Comparison of ENCODE assay signal across 9 mouse cellular contexts in the genomic region with DNA sequence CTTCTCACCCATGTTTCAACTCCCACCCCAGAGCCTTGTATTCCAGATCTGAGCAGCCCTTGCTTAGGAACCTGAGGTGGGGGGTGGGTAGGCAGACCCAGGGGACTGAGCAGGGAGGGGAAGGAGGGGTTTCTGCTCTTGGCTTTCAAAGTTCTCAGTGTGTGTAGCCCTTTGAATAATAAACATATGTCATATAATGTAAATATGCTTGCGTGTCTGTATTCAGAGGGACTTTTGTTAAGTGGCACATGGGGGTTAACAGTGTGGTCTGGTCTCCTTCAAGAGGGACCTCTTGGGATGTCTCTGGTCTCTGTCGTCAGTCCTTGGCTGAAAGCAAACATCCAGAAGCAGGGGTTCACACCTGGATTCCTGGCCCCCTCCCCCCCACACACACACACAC.
DNase-seq lines count a peak whose midpoint lies in the region; ATAC-seq and TF ChIP-seq lines count a peak whose summit lies in the region.
"Had no signal": no experiment of that assay in that cellular context is flagged by ENCODE, and none has a peak within 500 bp of the region (broad histone marks: within the 10 kb centered on the region; RNA-seq: fewer than 3 reads in every experiment).

No protein-coding gene starts in this region.

- peak overlapping the region; percentile 25; the same call in 1 of the 2 replicates for H3K4me2 ChIP-seq in kidney, postnatal 0 days (ENCODE audit: low read length)
- peak overlapping the region; percentile 25; the same call in 1 of the 2 replicates for H3K4me2 ChIP-seq in intestine, postnatal 0 days (replicated peaks; ENCODE audit: low read depth)
- peak overlapping the region; percentile 48 for H3K4me2 ChIP-seq in neural tube, embryonic 12.5 days (replicated peaks)

- H3K4me1 ChIP-seq in kidney, postnatal 0 days (replicated peaks; ENCODE audit: insufficient read depth, low read length), result 0 out of 2 replicates have a peak, but pooled peaks cover 6% of the 10 kb centered on the region
- H3K4me1 ChIP-seq in embryonic fibroblast, embryonic 13.5 days (ENCODE audit: control insufficient read depth, insufficient read depth, low read length), result peaks cover 17% of the 10 kb centered on the region
- H3K4me1 ChIP-seq in intestine, postnatal 0 days (replicated peaks; ENCODE audit: control insufficient read depth, insufficient read depth, low read length), result peaks cover 3% of the 10 kb centered on the region; the same call in 1 of the 2 replicates
- H3K4me1 ChIP-seq in neural tube, embryonic 12.5 days, result peaks cover 58% of the 10 kb centered on the region

- DNase-seq in kidney, postnatal 0 days (ENCODE audit: low spot score), result no peak
- DNase-seq in kidney, adult 8-10 months, result no peak
- no peak for DNase-seq in gastrocnemius, postnatal 36 days
- no peak for DNase-seq in urinary bladder, adult 2 months (ENCODE audit: low spot score)
- DNase-seq in thymus, postnatal 10 days (ENCODE audit: low spot score in 2 of 2), result no peak

- no peaks in the 10 kb centered on the region for H3K27me3 ChIP-seq in kidney, postnatal 0 days (ENCODE audit: insufficient read depth, low read length)
- H3K27me3 ChIP-seq in intestine, postnatal 0 days (replicated peaks; ENCODE audit: control insufficient read depth, insufficient read depth, low read length), result peaks cover 5% of the 10 kb centered on the region; the same call in 1 of the 2 replicates
- peaks cover 4% of the 10 kb centered on the region; the same call in 1 of the 2 replicates for H3K27me3 ChIP-seq in neural tube, embryonic 12.5 days (replicated peaks)

- no peak overlapping the region for H3K9ac ChIP-seq in kidney, postnatal 0 days (ENCODE audit: low read depth, low read length)
- no peak overlapping the region for H3K9ac ChIP-seq in intestine, postnatal 0 days (ENCODE audit: low read depth, low read length)
- 0 out of 2 replicates have a peak overlapping the region, but pooled peaks have one; percentile 30 for H3K9ac ChIP-seq in neural tube, embryonic 12.5 days

- no peaks in the 10 kb centered on the region for H3K9me3 ChIP-seq in kidney, postnatal 0 days (replicated peaks; ENCODE audit: low read length)
- H3K9me3 ChIP-seq in intestine, postnatal 0 days (ENCODE audit: control insufficient read depth), result no peaks in the 10 kb centered on the region
- H3K9me3 ChIP-seq in neural tube, embryonic 12.5 days, result no peaks in the 10 kb centered on the region

- no peaks in the 10 kb centered on the region for H3K36me3 ChIP-seq in kidney, postnatal 0 days (ENCODE audit: insufficient read depth, low read length)
- H3K36me3 ChIP-seq in intestine, postnatal 0 days (ENCODE audit: control insufficient read depth, insufficient read depth), result no peaks in the 10 kb centered on the region
- H3K36me3 ChIP-seq in neural tube, embryonic 12.5 days, result peaks cover 5% of the 10 kb centered on the region; the same call in 1 of the 2 replicates
- H3K36me3 ChIP-seq: G1E had no signal

- no peak overlapping the region for H3K27ac ChIP-seq in kidney, postnatal 0 days
- H3K27ac ChIP-seq in embryonic fibroblast, embryonic 13.5 days (ENCODE audit: insufficient read depth, low read length), result peak overlapping the region; percentile 25; the same call in 1 of the 2 replicates
- no peak overlapping the region for H3K27ac ChIP-seq in intestine, postnatal 0 days (ENCODE audit: low read depth, low read length)
- peak overlapping the region; percentile 70 for H3K27ac ChIP-seq in neural tube, embryonic 12.5 days

- intact Hi-C loops in gastrocnemius, postnatal 36 days (cut with DNase I), result no loop called here

- ATAC-seq in kidney, postnatal 0 days (replicated peaks; ENCODE audit: low FRiP score, low read depth), result no peak
- peak; percentile 25; the same call in 1 of the 2 replicates for ATAC-seq in intestine, postnatal 0 days
- ATAC-seq in neural tube, embryonic 12.5 days (ENCODE audit: low FRiP score, low read depth), result 0 out of 2 replicates have a peak, but pooled peaks have one; percentile 12

- H3K4me3 ChIP-seq in kidney, postnatal 0 days (replicated peaks; ENCODE audit: low read depth, low read length), result no peak overlapping the region
- no peak overlapping the region for H3K4me3 ChIP-seq in embryonic fibroblast, embryonic 13.5 days (ENCODE audit: insufficient read depth, low read length)
- H3K4me3 ChIP-seq in intestine, postnatal 0 days (ENCODE audit: low read depth, low read length), result no peak overlapping the region
- H3K4me3 ChIP-seq in neural tube, embryonic 12.5 days, result no peak overlapping the region

- no peak for TF ChIP-seq CTCF in kidney, postnatal 0 days (IDR thresholded peaks at IDR 0.05; ENCODE audit: low read depth)
- TF ChIP-seq CTCF in embryonic fibroblast, embryonic 13.5 days (IDR thresholded peaks at IDR 0.05; ENCODE audit: borderline replicate concordance, insufficient read depth, low read length), result no peak
- TF ChIP-seq CTCF in intestine, postnatal 0 days (IDR thresholded peaks at IDR 0.05; ENCODE audit: low read depth), result no peak

- TF ChIP-seq POLR2A in embryonic fibroblast, embryonic 13.5 days (IDR thresholded peaks at IDR 0.05; ENCODE audit: low read depth, low read length), result no peak

- 41% methylated on average over 2 of the region's 2 CpGs for WGBS in kidney, postnatal 0 days
- 43% methylated on average over 2 of the region's 2 CpGs for WGBS in intestine, postnatal 0 days
- 36% methylated on average over 2 of the region's 2 CpGs for WGBS in neural tube, embryonic 12.5 days

Comparison
In these comparisons a context has a peak if more than half of its experiments do, and no peak if none do; other contexts are left out.
1. H3K27ac ChIP-seq: peak in embryonic fibroblast, embryonic 13.5 days (single experiment) and neural tube, embryonic 12.5 days (single experiment); none in kidney, postnatal 0 days (single experiment) and intestine, postnatal 0 days (single experiment).
2. Peak in every context shown above with its lines, with median percentiles within 50 percentile points of each other: H3K4me2 ChIP-seq.